Mouse (Mus musculus): ENCODE data around the gene Fam155a. TPM values are rescaled to one million over a fixed set of nuclear protein-coding genes. Genes with fewer than 3 reads are reported as not detected.

Gene Fam155a
- polyA plus RNA-seq, 1 experiment from 2014 or later, result 0.96 TPM

DNA sequence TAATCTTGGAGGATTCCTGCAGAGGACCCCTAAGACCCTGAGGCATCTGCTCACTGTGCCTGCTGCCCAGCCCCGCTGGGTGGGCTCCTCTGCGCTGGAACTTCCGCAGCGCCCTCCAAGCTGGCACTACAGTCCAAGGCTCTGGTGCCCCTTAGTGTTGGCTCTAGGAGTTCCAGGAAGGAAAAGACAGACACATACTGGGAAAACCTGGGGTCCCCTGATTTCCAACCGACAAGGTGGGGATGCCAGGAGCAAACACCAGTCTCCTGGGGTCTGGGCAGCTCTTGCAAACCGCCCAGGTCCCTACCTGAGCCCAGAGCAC lies 1.5 kb upstream of the Fam155a start:
- WGBS, result 14% methylated on average over 6 of the region's 6 CpGs
- no peak overlapping the region for H3K4me3 ChIP-seq (ENCODE audit: low read depth, low read length)

DNA sequence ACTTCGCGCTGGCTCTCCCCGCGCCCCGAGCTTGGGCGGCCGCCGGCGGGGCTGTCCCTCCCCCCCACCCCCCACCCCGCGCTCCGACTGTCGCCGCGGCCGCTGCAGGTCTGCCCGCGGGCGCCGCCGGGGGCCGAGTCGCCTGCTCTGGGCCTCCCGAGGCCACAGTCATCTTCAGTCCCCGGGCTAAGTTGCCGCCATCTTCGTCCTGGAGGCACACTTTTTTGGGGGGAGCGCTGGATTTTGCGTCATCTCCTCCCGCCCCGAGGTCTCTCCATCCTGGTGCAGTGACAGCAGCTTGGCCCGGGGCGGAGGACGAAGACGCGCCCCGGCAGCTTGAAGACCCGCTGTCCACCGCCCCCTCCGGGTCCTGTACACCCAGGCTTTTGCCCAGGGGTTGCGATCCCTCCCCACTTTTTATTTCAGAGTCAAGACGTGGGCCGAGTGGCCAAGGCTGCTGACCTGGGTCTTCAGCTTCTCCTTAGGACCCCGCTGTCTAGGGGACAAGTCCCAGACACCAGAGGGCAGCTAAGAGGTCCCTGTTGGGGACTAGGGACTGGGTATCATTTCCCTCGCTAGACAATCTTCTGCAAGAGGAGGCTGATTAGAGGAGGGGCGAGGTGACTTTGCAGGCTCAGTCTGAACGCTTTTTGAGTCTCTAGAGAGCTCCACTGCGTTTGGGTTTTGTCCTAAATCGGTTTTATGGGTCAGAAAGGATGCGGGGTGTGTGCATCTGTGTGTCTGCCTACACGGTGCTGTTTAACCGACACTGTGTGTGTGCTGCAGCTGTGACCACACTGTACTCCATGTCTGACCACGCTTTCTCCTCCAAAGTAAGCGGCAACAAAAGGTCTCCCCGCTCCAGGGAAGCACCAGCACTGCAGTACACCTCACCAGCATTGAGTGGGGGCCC lies 901 bp upstream of the Fam155a start:
- no peaks in the 10 kb centered on the region for H3K36me3 ChIP-seq (ENCODE audit: control insufficient read depth, insufficient read depth)
- WGBS, result under 1% methylated on average over 47 of the region's 55 CpGs
- H3K4me2 ChIP-seq (replicated peaks; ENCODE audit: low read depth), result peak overlapping the region; percentile 59
- no peak overlapping the region for H3K27ac ChIP-seq (ENCODE audit: low read depth, low read length)
- no peaks in the 10 kb centered on the region for H3K9me3 ChIP-seq (ENCODE audit: control insufficient read depth)
- H3K9ac ChIP-seq (ENCODE audit: low read depth, low read length), result no peak overlapping the region
- no peak for TF ChIP-seq CTCF (IDR thresholded peaks at IDR 0.05; ENCODE audit: low read depth)
- H3K4me1 ChIP-seq (replicated peaks; ENCODE audit: control insufficient read depth, insufficient read depth, low read length), result no peaks in the 10 kb centered on the region
- no peak for ATAC-seq
- H3K4me3 ChIP-seq (ENCODE audit: low read depth, low read length), result peak overlapping the region; percentile 30
- peaks cover 32% of the 10 kb centered on the region for H3K27me3 ChIP-seq (replicated peaks; ENCODE audit: control insufficient read depth, insufficient read depth, low read length)

More for the DNA sequence above, 1.5 kb upstream of the Fam155a start:
- H3K9me3 ChIP-seq (ENCODE audit: control insufficient read depth), result no peaks in the 10 kb centered on the region
- H3K4me2 ChIP-seq (replicated peaks; ENCODE audit: low read depth), result peak overlapping the region; percentile 59
- H3K9ac ChIP-seq (ENCODE audit: low read depth, low read length), result no peak overlapping the region
- ATAC-seq, result no peak
- no peaks in the 10 kb centered on the region for H3K36me3 ChIP-seq (ENCODE audit: control insufficient read depth, insufficient read depth)
- no peak overlapping the region for H3K27ac ChIP-seq (ENCODE audit: low read depth, low read length)
- H3K4me1 ChIP-seq (replicated peaks; ENCODE audit: control insufficient read depth, insufficient read depth, low read length), result no peaks in the 10 kb centered on the region
- peak; percentile 41 for TF ChIP-seq CTCF (IDR thresholded peaks at IDR 0.05; ENCODE audit: low read depth)
- peaks cover 32% of the 10 kb centered on the region for H3K27me3 ChIP-seq (replicated peaks; ENCODE audit: control insufficient read depth, insufficient read depth, low read length)

DNA sequence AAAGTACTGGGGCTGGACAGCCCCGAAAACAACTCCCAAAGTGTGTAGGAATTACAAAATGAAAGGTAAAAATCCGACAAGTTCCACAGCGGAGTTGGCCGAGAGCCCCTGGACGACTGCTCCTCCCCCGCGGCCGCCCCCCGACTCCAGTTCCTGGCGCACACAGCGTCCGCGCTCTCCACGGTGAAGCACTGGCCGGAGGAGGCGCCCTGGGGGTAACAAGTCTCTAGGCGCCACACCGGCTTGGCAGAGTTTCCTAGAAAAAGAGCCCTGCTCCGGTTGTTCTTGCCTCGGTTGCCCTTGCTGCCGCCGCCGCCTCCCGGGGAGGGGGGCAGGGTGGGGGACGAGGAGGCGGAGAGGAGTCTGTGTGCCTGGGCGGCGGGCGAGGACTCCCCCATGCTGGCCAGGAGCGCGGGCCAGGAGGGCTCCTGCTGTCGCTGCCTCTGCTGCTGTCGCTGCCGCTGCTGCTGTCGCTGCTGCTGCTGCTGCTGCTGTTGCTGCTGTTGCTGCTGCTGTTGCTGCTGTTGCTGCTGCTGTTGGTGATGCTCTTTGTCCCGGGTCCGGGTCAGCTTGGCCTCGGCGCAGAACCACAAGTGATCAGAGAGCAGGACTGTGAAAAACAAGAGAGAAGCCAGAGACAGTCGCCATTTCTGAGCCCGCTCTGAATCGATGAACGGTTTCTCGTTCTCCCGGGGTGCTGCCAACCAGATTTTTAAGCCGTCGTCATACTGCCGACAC lies 531 bp downstream of the Fam155a start:
- Histone ChIP-seq H3K4me2 (replicated peaks; ENCODE audit: low read depth) (peak overlapping the region; percentile 59), H3K9me3 (ENCODE audit: control insufficient read depth) (no peaks in the 10 kb centered on the region), H3K36me3 (ENCODE audit: control insufficient read depth, insufficient read depth) (no peaks in the 10 kb centered on the region), H3K4me1 (replicated peaks; ENCODE audit: control insufficient read depth, insufficient read depth, low read length) (no peaks in the 10 kb centered on the region), H3K9ac (ENCODE audit: low read depth, low read length) (no peak overlapping the region), H3K27me3 (replicated peaks; ENCODE audit: control insufficient read depth, insufficient read depth, low read length) (peaks cover 32% of the 10 kb centered on the region), H3K4me3 (ENCODE audit: low read depth, low read length) (peak overlapping the region; percentile 30), H3K27ac (ENCODE audit: low read depth, low read length) (no peak overlapping the region)
- ATAC-seq, result no peak
- TF ChIP-seq CTCF (IDR thresholded peaks at IDR 0.05; ENCODE audit: low read depth), result peak; percentile 14; the same call in 1 of the 2 replicates
- 2% methylated on average over 40 of the region's 48 CpGs for WGBS

DNA sequence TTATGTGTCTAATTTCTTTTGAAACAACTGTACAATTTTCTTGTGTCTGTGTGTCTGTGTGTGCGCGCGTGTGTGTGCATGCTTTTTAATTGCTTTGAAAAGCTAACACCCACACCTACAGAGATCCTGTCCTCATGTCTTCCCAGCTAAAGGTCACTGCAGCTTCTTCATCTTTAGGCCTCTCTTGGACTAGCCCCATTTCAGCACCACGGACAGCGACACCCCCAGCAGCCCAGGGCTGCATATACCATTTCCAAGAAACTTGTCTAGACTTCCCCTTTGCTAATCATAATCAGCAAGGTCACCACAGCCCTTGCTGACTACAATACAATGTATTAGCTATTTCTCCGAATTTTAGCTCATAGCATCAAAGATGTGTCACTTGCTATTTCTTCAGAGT lies 1.9 kb downstream of the Fam155a start:
- Histone ChIP-seq H3K27ac (ENCODE audit: low read depth, low read length) (no peak overlapping the region), H3K36me3 (ENCODE audit: control insufficient read depth, insufficient read depth) (no peaks in the 10 kb centered on the region), H3K4me2 (replicated peaks; ENCODE audit: low read depth) (no peak overlapping the region), H3K9me3 (ENCODE audit: control insufficient read depth) (no peaks in the 10 kb centered on the region), H3K4me3 (ENCODE audit: low read depth, low read length) (no peak overlapping the region), H3K27me3 (replicated peaks; ENCODE audit: control insufficient read depth, insufficient read depth, low read length) (peaks cover 29% of the 10 kb centered on the region), H3K9ac (ENCODE audit: low read depth, low read length) (no peak overlapping the region), H3K4me1 (replicated peaks; ENCODE audit: control insufficient read depth, insufficient read depth, low read length) (no peaks in the 10 kb centered on the region)
- TF ChIP-seq CTCF (IDR thresholded peaks at IDR 0.05; ENCODE audit: low read depth), result no peak
- no peak for ATAC-seq
- 36% methylated on average over 6 of the region's 6 CpGs for WGBS

DNA sequence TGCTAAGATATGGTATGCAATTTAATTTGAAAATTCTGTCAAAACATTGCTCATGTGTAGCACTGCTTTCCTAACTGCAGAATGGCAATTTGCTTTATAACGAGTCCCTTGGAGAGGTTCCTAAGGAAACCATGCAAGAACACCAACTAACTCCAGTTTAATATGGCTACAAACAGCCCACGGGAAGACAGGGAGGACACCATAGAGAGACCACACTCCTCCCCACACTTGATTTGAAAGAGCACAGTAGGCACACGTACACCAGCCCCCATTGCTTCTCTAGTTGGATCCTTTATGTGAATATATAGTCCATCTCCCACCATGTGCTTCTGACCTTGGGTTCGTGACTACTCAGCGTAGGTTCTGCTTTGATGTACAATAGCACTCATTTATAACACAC lies 35.8 kb downstream of the Fam155a start:
- H3K27ac ChIP-seq (ENCODE audit: low read depth, low read length), result no peak overlapping the region
- 60% methylated on average over 5 of the region's 5 CpGs for WGBS
- H3K9me3 ChIP-seq (ENCODE audit: control insufficient read depth), result no peaks in the 10 kb centered on the region
- H3K4me1 ChIP-seq (replicated peaks; ENCODE audit: control insufficient read depth, insufficient read depth, low read length), result no peaks in the 10 kb centered on the region
- H3K9ac ChIP-seq (ENCODE audit: low read depth, low read length), result no peak overlapping the region
- no peak overlapping the region for H3K4me3 ChIP-seq (ENCODE audit: low read depth, low read length)
- TF ChIP-seq CTCF (IDR thresholded peaks at IDR 0.05; ENCODE audit: low read depth), result no peak
- H3K36me3 ChIP-seq (ENCODE audit: control insufficient read depth, insufficient read depth), result no peaks in the 10 kb centered on the region
- no peak overlapping the region for H3K4me2 ChIP-seq (replicated peaks; ENCODE audit: low read depth)
- ATAC-seq, result no peak
- no peaks in the 10 kb centered on the region for H3K27me3 ChIP-seq (replicated peaks; ENCODE audit: control insufficient read depth, insufficient read depth, low read length)

DNA sequence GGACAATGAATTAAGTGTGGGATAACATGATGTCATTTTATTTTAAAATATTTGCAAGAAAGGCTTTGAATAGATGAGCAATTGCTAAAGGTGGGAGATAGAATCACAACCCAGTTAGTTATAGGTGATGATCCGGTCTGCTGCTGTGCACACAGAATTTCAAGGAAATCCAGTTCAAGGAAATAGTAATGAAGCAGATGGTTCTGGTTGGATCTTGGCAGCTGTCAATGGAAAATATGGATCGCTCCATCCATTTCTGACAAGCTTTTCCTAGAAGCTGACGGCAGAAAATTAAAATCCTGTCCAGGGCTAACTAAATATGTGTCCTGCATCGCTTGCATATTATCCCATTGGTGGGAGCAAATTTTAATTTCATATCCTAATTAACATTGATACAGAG lies 61.2 kb downstream of the Fam155a start:
- Histone ChIP-seq H3K4me3 (ENCODE audit: low read depth, low read length) (no peak overlapping the region), H3K4me2 (replicated peaks; ENCODE audit: low read depth) (no peak overlapping the region), H3K27ac (ENCODE audit: low read depth, low read length) (no peak overlapping the region), H3K9ac (ENCODE audit: low read depth, low read length) (no peak overlapping the region), H3K4me1 (replicated peaks; ENCODE audit: control insufficient read depth, insufficient read depth, low read length) (no peaks in the 10 kb centered on the region), H3K36me3 (ENCODE audit: control insufficient read depth, insufficient read depth) (no peaks in the 10 kb centered on the region), H3K27me3 (replicated peaks; ENCODE audit: control insufficient read depth, insufficient read depth, low read length) (no peaks in the 10 kb centered on the region), H3K9me3 (ENCODE audit: control insufficient read depth) (no peaks in the 10 kb centered on the region)
- TF ChIP-seq CTCF (IDR thresholded peaks at IDR 0.05; ENCODE audit: low read depth), result no peak
- ATAC-seq, result no peak
- 88% methylated on average over 4 of the region's 4 CpGs for WGBS

Measured in intestine, postnatal 0 days (tissue).